Mouse (Mus musculus): ENCODE data around the gene Cdc27.
"Not testable (repeated sequence)": the region's sequence is repeated elsewhere in the genome, so short reads cannot be mapped to it uniquely, and the experiment has no call there.

The Cdc27 gene

DNA sequence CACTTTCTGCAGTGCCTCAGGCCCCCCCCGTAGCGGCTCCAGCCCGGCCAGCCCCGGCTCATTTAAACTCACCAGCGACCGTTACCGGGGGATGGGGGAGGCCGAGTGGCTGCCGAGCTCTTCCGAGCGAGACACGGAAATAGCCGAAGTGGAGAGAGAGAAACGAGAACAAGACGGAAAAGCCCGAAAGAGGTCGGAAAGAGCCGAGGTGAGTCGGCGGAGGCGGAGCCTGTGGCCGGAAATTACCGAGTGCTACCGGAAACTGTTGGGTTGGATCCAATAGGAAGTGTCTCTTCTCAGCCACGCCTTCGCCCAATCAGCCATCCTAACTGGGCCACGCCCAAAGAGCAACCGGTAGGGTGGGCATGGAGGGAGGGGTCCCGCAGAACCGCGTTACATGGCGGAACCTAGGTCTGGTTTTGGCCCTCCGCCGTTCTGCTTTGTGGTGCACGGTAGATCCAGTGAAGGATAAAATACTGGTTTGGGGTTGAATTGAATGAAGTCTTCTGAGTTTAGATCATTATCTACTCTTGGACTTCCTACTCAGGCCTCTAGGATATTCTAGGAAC, at the start of gene Cdc27, which contains the start of gene Myl4:
Gene Cdc27, minus strand, starts transcription at position 215 of the 569 bp plus-strand sequence.
Gene Myl4, plus strand, starts transcription at position 258 of the 569 bp plus-strand sequence.
- DNase-seq, result peak; percentile 99

DNA sequence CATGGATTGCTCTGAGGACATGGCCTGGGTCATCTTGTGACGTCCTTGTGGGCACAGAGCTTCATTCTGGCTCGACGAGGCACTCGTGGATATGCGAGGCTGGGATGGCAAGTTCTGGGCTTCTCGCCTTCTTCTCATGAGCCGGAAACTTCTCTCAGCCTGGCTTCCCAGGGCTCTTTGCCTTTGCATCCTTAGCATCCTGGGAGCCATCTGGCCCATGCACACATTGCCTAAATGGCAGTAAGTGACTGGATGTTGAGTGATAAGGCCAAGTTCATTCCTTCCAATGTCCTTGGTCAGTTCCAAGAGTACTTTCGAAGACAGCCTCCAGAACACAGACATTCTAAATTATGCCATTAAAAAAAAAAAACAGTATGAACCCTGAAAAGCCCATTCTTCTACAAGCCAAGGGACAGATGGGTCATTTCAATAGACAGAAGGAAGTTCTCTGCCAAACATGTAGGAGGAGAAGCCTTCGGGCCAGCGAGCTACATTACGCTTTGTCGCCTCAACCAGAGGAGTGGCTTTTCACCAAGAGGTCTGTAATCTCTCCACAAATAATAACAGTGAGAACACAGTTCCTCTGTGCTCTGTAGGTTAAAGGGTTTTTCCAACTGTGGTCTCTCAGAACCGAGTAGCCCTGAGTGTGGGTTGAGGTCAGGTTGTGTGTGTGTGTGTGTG, 49.0 kb upstream of the Cdc27 start:
- no peak for DNase-seq

DNA sequence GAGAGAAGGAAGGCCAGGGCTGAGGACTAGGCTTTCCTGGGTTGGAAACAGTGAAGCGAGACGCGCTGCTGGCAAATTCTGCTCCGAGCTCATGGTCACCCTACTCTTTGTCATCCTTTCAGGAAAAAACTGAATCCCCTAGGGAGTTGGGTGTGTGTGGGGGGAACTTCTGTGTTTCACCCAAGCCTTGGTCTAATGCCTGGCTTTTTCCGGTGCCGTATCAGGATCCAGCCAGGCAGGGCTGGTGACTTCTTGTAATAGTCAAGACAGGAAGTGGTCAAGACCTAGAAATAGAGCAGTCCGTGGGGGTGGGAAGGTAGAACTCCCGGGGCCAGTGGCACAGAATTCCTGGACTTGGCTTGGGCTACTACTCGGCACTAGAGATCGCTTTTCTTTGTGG, 45.9 kb upstream of the Cdc27 start:
- DNase-seq, result no peak

DNA sequence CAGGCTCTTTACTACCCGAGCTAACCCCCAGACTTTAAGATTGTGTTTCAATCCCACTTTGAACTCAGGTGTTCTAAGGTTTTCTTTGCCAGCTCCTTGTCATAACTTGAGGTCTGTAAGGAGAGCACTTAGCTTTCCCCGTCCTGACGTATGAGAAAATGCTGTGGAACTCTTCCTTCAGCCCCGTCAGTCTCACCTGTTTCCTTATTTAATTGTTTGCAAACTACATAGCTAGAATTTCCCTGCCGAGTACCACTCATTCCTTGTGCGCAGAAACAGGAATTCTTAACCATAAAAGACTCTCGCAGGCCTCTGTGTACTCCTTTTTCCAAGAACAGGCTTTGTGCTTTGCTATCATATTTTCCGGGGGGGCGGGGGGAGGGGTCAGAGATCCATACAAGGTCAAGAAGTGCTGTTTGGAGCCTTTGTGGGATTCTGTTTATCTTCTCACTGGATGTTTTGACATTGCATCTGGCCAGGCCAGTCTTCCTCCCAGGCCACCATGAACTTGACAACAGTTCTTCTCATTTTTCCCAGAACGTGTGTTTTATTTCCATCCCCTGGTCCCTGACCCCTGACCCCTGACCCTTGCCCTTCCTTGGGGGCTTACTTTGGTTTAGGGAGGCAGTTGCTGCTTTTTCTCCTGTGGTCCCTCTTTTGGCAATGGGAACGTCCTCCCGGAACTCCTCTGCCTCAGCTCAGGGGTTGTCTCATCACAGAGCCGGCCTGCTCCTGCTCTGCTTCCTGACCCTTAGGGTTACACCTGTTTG, 41.8 kb upstream of the Cdc27 start:
- DNase-seq, result no peak

DNA sequence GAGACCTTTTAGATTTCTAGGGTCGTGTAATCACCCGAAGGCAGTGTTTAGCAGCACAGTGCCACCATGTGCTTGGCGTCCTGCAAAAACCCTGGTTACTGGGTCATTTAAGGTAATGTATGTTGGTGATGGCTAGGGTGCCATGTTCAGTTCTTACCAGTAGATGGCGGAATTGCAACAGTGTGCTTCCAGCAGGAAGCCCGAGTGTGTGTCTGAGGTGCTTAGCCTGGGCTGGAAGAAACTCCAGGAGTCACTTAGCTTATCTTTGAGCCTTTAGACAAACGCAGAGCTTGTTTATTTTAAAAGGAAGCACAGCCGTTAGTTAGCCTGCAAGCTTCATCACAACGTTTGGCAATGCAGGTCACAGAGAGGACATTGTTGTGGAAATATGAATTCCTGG, 39.7 kb upstream of the Cdc27 start:
- peak; percentile 80 for DNase-seq

DNA sequence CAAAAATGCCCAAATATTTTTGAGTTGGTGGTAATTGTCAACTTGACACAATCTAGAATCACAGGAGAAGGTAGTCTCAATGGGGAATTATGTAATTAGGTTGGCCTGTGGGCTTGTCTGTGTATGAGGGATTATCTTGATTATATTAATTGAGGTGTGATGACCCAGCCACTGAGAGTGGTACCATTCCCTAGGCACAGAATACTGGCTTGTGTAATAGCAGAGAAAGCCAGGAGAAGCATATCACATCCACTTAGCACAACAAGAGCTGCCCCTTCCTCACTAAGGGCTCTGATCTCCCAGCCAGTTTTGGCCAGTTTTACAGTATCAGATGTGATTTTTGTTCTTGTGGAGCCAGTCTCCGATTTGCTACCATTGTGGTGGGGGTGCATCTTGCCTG, 39.1 kb upstream of the Cdc27 start:
- no peak for DNase-seq

DNA sequence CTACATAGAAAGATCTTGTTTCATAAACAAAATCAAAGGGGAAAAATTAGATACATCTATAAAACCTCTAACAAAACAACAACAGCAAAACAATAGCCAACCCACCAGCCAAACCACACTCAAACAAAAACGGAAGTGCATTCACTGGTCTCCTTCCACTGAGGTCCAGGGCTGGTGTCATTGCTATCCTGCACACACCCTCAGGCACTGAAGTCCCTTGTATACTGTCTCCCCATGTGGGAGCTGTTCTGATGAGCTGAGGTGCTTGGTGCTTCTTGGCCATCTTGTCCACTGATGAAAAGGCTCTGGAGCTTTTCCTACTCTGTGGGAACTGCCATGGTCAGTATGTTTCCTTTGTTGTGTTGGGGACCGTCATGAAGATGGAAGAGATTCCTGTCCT, 38.1 kb upstream of the Cdc27 start:
- no peak for DNase-seq

DNA sequence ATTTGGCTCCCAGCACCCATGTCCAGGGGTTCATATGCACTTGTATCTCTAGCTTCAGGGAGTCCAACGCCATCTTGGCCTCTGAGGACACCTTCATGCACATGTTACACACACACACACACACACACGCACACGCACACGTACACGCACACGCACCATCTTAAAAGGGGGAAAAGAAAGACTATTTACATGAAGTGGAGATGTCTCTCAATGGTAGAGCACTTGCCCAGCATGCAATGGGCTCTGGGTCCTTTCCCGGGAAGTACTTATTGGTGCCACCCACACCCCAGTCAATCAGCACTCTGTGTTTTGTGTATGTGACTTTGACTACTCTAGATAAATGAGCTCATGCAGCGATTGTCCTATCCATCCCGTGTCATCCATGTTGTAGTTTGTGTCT, 37.5 kb upstream of the Cdc27 start:
- DNase-seq, result no peak

DNA sequence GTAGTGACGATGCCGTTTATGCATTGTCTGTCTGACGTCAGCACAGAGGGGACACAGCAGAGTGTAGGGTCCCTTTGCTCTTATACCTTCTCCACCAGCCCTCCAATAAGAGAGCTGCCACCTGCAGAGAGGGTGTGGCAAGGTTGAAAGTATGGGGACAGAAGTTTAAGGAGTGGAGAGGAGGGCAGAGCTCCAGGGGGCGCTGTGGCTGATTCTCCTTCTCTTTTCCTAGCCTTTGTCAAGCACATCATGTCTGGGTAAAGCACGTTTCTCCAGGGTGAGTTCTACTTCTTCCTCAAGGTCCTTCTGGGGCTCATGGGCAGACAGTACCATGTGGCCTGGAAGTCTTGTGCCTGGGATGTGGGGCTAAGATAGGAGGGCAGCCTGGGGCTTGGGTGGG, 35.1 kb upstream of the Cdc27 start:
- DNase-seq, result peak; percentile 38

DNA sequence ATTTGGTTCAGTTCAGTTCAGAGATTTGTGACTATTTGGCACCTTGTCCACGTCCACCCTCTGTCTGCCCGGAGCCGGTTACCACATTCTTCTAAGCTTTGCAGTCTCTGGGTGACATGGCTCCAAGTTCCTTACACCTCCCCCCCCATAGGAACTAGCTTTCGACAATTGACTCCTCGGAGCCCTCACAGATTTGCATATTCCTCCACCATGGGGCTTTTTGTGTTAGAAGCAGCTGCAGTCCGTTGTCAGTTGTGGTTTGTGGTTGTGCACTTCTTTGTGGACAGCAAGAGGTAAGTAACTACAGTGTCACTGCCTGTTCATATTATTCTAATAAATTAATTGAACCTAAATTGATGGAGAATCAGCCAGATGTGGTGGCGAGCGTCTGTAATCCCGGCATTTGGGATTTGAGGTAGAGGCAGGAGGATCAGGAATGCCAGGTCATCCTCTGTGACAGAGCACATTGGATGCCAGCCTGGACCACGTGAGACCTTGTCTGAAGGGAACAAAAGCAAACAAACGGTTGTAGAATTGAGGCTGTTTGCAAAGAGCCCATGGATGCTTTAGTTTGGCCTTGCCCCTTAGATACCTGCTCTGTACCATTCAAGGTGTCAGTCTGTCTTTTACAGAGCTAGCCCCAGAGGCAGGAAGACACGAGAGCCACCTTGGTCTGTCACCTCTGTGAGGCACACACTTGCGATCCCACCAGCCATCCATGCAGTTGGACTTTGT, 32.4 kb upstream of the Cdc27 start:
- DNase-seq, result no peak

DNA sequence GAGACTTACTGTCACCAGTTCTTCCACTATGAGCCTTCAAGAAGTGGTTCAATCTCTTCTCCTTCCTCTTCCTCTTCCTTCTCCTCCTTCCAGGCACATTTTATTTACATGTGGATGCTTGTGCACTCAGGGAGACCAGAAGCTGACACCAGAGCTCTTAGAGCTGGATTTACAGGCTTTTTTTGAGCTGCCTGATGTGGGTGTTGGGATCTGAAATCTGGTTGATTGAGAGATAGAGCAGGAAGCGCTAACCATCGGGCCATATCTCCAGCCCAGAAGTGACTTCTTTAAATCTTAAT, 31.8 kb upstream of the Cdc27 start:
- no peak for DNase-seq

DNA sequence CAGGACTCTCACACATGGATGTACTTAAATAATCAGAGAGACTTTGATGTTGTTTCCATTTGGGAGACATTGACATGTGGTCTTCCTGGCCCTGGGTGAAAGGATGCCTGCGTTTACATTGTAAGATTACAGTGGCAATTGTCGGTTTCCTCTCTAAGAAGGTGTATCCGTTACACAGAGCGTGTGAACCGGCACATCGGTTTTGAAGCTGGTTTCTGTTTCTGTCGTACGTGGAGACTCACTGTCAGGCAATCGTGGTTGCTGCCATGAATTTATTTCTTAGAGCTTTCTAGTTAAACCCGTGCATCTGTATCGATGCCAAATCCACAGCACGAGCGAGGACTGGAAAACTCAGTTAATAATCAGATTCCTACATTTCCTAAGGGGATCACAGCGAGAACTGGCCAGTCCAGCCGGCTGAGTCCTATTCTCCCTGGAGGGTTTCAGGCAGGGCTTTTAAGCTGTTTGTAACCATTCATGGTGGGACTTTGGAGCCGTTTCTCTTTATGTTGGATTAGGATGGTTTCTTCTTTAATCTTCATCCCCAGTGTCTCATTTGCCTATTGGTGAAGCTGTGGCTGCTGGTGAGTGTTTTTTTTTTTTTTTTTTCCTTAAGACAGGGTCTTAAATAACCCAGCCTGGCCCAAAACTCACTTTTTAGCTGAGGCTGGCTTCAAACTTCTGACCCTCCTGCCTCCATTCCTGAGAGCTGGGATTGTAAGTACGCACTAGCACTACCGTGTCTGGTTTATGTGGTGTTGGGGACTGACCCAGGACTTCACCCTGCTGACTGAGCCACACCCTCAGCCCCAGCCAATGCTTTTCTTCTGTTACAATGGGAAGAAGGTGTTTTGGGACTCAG, 31.3 kb upstream of the Cdc27 start:
- peak; percentile 50 for DNase-seq

DNA sequence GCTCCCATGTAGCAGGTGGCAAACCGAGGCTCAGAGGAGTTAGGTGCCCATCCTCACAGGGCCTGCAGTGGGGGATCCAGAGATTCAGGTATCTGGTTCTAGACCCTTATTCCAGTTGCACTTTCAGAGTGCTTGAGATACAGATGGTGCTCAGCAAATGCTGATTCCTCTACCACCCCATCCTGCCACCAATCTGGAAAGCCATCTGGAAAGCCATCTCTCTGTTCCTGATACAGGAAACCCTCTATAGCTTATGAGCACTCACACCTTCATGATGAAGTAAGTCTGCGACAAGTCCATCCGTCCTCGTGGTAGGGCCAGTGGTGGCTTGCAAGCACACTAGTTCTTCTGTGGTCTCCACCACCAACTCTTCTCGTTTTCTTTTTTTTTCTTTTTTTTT, 30.2 kb upstream of the Cdc27 start:
- no peak for DNase-seq

DNA sequence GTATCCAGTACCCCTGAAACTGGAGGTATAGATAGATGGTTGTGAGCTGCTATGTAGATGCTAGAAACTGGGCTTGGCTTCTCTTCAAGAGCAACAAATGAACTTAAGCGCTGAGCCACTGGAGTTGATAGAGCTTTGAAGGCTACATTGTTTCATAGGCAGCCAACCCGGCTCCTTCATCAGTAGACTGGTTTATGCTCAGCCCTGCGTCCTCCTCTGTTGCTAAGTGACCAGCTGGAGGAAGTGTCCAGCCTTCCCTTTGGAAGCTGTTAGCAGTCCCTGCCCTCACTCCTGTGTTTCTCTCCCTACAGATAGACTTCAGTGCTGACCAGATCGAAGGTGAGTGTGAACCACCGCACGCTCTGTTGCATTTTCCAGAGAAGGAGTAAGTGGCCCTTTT, 29.7 kb upstream of the Cdc27 start:
- DNase-seq, result no peak

DNA sequence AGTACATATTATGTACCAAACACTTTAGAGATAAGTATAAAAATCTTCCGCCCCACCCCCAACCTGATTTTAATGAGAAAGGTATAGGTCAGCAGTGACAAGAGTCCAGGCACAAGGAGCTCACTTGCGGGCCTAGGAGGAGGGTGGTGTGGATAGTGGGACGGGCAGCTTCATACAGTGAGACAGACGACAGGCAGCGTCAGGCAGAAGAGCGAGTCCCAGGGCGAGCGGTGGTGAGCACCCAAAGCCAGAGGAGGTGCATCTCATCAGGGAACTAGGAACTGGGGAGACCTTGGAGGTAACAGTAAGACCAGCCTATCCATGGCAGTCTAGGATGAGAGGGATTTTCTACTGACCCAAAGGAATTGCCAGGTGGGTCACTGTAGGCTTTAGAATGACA, 29.2 kb upstream of the Cdc27 start:
- DNase-seq, result no peak

DNA sequence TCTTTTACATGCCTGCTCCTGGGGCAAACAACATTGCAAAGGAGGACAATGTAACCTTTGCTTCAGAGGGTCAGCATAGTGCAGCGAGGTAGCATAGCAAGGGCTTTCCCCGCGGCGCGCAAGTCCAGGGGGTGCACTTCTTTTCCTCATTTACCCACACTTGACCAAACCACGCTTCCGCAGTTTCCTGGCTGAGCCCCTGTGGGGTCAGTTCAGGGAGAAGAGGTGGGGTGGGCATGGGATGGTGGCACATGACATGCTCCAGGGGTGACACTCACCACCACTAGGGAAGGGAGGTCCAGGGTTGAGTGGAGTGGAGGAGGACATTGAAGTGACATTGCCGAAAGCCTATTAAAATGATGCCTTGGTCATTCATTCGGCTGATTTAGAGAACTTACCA, 28.7 kb upstream of the Cdc27 start:
- no peak for DNase-seq

DNA sequence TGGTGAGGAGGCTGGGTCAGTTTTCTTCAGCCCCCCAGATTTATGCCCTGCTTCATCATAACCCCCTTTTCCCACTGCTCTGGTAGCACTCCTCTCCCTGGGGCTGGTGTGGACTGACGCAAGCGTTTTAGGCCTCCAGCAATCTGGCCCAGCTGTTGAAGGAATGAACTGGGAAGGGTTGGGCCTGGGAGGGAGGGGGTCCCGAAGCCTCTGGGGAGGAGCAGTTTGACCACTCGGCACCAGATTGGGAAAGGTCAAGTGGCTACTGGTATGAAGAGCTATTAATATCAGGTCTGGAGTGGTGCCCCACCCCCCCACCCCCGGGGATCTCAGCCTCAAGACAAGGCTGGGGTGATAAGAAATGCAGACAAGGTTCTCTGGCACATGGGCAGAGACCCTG, 27.7 kb upstream of the Cdc27 start:
- DNase-seq, result no peak

DNA sequence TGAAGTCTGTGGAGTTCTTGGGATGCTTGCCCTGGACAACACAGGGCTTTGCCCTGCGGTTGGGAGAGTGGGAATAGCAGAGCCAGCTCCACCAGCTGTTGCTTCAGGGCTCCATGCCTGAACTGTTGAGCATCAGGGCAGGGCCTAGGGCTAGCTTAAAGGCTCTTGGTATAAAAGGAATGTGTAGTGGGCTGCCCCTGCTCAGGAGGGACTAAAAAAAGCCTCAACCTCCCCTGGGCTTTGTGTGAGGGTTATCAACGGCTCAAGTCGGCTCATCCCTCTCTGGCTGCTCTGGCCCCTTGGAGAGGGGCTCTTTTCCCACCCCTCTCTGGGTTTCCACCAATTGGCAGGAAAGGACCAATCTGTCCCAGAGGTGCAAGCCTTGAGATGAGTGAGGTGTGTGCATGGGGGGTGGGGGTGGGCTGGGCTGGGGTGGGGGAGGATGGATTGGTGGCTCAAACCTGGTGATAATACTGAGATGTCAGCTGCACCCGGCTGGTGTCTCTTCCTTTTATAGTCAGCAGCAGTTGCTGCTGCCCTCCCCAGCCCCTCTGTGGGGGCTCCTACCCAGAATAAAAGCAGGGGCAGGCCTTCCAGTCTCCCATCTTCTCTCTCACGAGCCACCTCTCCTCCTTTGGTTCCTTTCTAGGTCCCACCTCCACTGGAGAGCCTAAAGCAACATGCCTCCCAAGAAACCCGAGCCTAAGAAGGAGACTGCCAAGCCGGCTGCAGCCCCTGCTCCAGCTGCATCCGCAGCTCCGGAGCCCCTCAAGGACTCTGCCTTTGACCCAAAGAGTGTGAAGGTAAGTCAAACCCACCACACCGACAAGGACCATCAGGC, 26.6 kb upstream of the Cdc27 start:
- no peak for DNase-seq

DNA sequence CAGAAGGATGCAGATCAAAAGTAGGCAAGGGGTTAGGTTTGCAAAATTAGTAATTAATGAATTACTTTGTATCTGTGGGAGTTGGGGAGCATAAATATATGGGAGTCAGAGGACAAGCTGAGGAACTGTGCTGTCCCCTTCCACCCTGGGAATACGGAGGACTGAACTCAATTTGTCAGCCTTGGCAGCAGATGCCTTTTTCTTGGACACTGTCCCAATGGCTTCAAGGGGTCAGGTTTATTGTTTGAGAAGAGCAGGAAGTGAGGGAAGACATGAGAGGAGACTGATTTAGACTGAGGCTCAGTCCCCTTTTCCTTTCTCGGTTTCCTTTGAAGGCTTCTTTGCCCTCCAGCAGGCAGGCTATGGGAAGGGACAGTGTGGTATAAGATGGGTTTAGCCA, 22.1 kb upstream of the Cdc27 start:
- no peak for DNase-seq

DNA sequence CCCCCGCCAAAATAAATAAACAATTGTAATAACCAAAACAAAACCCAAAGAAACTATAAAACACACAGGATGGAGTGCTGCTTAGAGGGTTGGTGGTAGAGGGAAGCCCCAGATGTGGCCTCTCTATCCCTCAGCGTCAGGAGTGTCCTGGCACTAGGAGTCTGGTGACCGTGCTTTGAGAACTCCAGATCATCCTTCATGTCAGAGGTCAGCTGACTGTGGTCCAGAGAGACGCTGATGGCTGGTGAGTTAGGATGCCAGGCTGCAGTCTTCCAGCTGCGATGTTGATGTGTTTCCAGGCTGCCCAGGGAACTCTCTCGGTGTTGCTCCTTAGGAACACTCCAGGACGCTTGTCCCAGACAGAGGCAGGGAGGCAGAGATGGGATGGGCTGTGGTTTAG, 21.7 kb upstream of the Cdc27 start:
- no peak for DNase-seq

DNA sequence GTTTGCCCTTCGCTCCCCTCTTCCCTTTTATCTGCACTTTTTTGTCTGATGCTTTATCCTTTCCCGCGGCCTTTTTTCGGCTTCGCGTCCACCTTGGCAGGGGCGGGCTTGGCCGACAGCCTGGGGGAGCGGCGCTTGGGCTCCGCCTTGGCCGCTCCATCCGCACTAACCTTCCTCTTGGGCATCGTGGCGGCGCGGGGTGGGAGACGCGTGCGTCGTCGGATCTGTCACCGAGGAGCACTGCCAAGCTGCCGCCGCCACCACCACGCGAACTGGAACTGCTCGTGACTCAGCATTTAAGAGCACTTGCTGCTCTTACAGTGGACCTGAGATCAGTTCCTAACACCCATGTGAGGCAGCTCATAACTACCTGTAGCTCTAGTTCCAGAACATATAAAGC, 21.0 kb upstream of the Cdc27 start:
- peak; percentile 43 for DNase-seq

DNA sequence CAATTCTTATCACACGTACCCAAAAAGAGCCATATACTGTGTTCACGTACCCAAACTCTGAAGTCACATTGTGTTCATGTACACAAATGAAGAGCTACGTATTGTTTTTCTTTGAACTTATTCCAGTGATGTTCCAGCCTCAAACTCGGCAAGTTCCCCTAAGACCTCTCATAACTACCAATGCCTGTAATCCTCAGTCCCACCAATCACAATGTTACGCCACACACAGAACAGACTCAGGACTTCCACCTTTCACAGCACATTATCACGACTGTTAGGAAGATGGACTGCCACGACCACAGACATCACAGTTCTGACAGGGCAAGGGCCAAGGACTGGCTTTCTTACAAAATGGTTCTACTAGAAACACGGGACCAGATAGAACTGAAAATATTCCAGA, 20.1 kb upstream of the Cdc27 start:
- not testable (repeated sequence) for DNase-seq
